Mouse (Mus musculus) right cerebral cortex, postnatal 36 days (tissue): ENCODE results near the gene C2.

Source experiments
- DNase-seq, 2 experiments: peaks; one replicate each; pipeline ENCODE4 v3.0.0; 2022; ENCODE audit warnings: low spot score in 2 of 2, mixed read lengths in 1 of 2

The C2 gene

GRCm38 (mm10) chr17:34881166-34881565 is 16.9 kb downstream of the C2 start:
- no peak for DNase-seq

- DNase-seq = no peak
Measured at GRCm38 (mm10) chr17:34879336-34879879, 18.7 kb downstream of the C2 start, which contains the start of gene Zbtb12. Gene Zbtb12, plus strand, starts transcription at chr17:34879483.

GRCm38 (mm10) chr17:34874321-34874720 is 23.7 kb downstream of the C2 start:
- DNase-seq = no peak

- no peak for DNase-seq
Measured at GRCm38 (mm10) chr17:34865981-34866380, 32.1 kb downstream of the C2 start.

GRCm38 (mm10) chr17:34862416-34863081 is 35.5 kb downstream of the C2 start, which contains the start of gene Cfb:
Gene Cfb, minus strand, starts transcription at chr17:34862518.
- no peak for DNase-seq

- no peak for DNase-seq
Measured at GRCm38 (mm10) chr17:34861704-34862415, 36.2 kb downstream of the C2 start.

- no peak for DNase-seq
Measured at GRCm38 (mm10) chr17:34860514-34860913, 37.6 kb downstream of the C2 start.

- DNase-seq = no peak
Measured at GRCm38 (mm10) chr17:34858670-34859069, 39.4 kb downstream of the C2 start.

GRCm38 (mm10) chr17:34855825-34856224 is 42.2 kb downstream of the C2 start:
- DNase-seq = no peak

- DNase-seq = no peak
Measured at GRCm38 (mm10) chr17:34854761-34855160, 43.3 kb downstream of the C2 start.

GRCm38 (mm10) chr17:34853511-34853910 is 44.6 kb downstream of the C2 start:
- DNase-seq = no peak

GRCm38 (mm10) chr17:34850517-34851125 is 47.4 kb downstream of the C2 start:
- no peak for DNase-seq

GRCm38 (mm10) chr17:34849722-34850516 is 48.1 kb downstream of the C2 start, which contains the start of the genes Skiv2l and Nelfe:
Gene Skiv2l, minus strand, starts transcription at chr17:34850210.
Gene Nelfe, plus strand, starts transcription at chr17:34850391.
- DNase-seq = peak; percentile 96

- no peak for DNase-seq
Measured at GRCm38 (mm10) chr17:34847615-34848014, 50.5 kb downstream of the C2 start.

GRCm38 (mm10) chr17:34847192-34847591 is 50.9 kb downstream of the C2 start:
- DNase-seq = no peak

- no peak for DNase-seq
Measured at GRCm38 (mm10) chr17:34844884-34845283, 53.2 kb downstream of the C2 start.

GRCm38 (mm10) chr17:34840736-34841307 is 57.2 kb downstream of the C2 start:
- DNase-seq = no peak

- no peak for DNase-seq
Measured at GRCm38 (mm10) chr17:34838785-34839184, 59.3 kb downstream of the C2 start.

- no peak for DNase-seq
Measured at GRCm38 (mm10) chr17:34837464-34838324, 60.4 kb downstream of the C2 start.

- peak; percentile 97 to 98 for DNase-seq
Measured at GRCm38 (mm10) chr17:34836856-34837221, 61.2 kb downstream of the C2 start, which contains the start of the genes Stk19 and Dxo. Gene Stk19, minus strand, starts transcription at chr17:34836945. Gene Dxo, plus strand, starts transcription at chr17:34837019.
